8 mouse cellular contexts compared by ENCODE assay signal in genomic region chr3:41742278-41742934, GRCm38 (mm10). TPM values are rescaled to one million over a fixed set of nuclear protein-coding genes. Genes with fewer than 3 reads are reported as not detected.
DNase-seq lines count a peak whose midpoint lies in the region; ATAC-seq lines count a peak whose summit lies in the region.

Gene Sclt1 (minus strand): TSS chr3:41742514.
Gene D3Ertd751e (plus strand): TSS chr3:41742611.

- H3K9ac ChIP-seq in hindbrain, embryonic 14.5 days, result peak within 1 kb of the TSS; percentile 75

- H3K4me2 ChIP-seq in hindbrain, embryonic 14.5 days (replicated peaks), result peak within 1 kb of the TSS; percentile 74

- under 1% methylated on average over 60 of the region's 66 CpGs for WGBS in hindbrain, embryonic 14.5 days

- H3K4me1 ChIP-seq in hindbrain, embryonic 14.5 days (replicated peaks; ENCODE audit: control insufficient read depth, insufficient read depth, low read length), result peaks cover 21% of the 10 kb centered on the region

- H3K4me3 ChIP-seq in hindbrain, embryonic 14.5 days (replicated peaks; ENCODE audit: low read length), result peak within 1 kb of the TSS; percentile 72

- DNase-seq in R1 (ENCODE audit: low read depth, low spot score), result peak; percentile 96
- peak; percentile 98 to 99 for DNase-seq in cerebellum, postnatal 25 days
- peak; percentile 88 to 97 for DNase-seq in frontal cortex, postnatal 25 days (ENCODE audit: low spot score in 2 of 2)
- DNase-seq in hindbrain, embryonic 14.5 days (ENCODE audit: low spot score), result peak; percentile 98
- DNase-seq in layer of hippocampus, postnatal 36 days, result peak; percentile 98
- peak; percentile 97 for DNase-seq in lung, postnatal 36 days
- DNase-seq in retina, postnatal 1 day, result peak; percentile 98
- DNase-seq in urinary bladder, adult 18-20 months (ENCODE audit: low spot score in 2 of 2), result peak; percentile 94

- H3K27me3 ChIP-seq in hindbrain, embryonic 14.5 days (ENCODE audit: control insufficient read depth, insufficient read depth, low read length), result no peaks in the 10 kb centered on the region

- peak; percentile 99 for ATAC-seq in hindbrain, embryonic 14.5 days (ENCODE audit: low FRiP score)

- H3K27ac ChIP-seq in hindbrain, embryonic 14.5 days, result peak within 1 kb of the TSS; percentile 91

- no peaks in the 10 kb centered on the region for H3K9me3 ChIP-seq in hindbrain, embryonic 14.5 days (ENCODE audit: control insufficient read depth, low read length)

- no peaks in the 10 kb centered on the region for H3K36me3 ChIP-seq in hindbrain, embryonic 14.5 days (replicated peaks; ENCODE audit: control insufficient read depth, insufficient read depth)

RNA-seq across cellular contexts. Expression of gene Sclt1, which starts in this region (rescaled TPM):
- polyA plus RNA-seq in hindbrain, embryonic 14.5 days (2014; fragmentation: Nextera tagmentation; extraction: Ambion mirVana), result 16.9 and 20.7 TPM in 2 replicates
- total RNA-seq in layer of hippocampus, postnatal 36 days (2021), result 10 to 100 TPM; 17.8 to 19.4 TPM

RNA-seq across cellular contexts. Expression of gene D3Ertd751e, which starts in this region (rescaled TPM):
- 9.1 and 10.7 TPM in 2 replicates for polyA plus RNA-seq in hindbrain, embryonic 14.5 days (2014; fragmentation: Nextera tagmentation; extraction: Ambion mirVana)
- 10 to 100 TPM in 1 of 2 experiments, 1 to 10 TPM in 1; 8.3 to 12.1 TPM for total RNA-seq in layer of hippocampus, postnatal 36 days (2021)

Comparison
In these comparisons a context has a peak if more than half of its experiments do, and no peak if none do; other contexts are left out.
1. Peak in every context shown above with its lines: DNase-seq, ATAC-seq, H3K4me3 ChIP-seq and H3K27ac ChIP-seq.